Mouse (Mus musculus) kidney, adult 8-10 months (tissue): ENCODE results near the gene Slc25a39.
A peak's percentile ranks its signal among the peaks of the same experiment; 100 is the strongest.
"Not testable (repeated sequence)": the region's sequence is repeated elsewhere in the genome, so short reads cannot be mapped to it uniquely, and the experiment has no call there.

Experiments used
- DNase-seq, 2 experiments: peaks; one replicate each; pipeline ENCODE4 v3.0.0; 2022

Gene Slc25a39

DNA sequence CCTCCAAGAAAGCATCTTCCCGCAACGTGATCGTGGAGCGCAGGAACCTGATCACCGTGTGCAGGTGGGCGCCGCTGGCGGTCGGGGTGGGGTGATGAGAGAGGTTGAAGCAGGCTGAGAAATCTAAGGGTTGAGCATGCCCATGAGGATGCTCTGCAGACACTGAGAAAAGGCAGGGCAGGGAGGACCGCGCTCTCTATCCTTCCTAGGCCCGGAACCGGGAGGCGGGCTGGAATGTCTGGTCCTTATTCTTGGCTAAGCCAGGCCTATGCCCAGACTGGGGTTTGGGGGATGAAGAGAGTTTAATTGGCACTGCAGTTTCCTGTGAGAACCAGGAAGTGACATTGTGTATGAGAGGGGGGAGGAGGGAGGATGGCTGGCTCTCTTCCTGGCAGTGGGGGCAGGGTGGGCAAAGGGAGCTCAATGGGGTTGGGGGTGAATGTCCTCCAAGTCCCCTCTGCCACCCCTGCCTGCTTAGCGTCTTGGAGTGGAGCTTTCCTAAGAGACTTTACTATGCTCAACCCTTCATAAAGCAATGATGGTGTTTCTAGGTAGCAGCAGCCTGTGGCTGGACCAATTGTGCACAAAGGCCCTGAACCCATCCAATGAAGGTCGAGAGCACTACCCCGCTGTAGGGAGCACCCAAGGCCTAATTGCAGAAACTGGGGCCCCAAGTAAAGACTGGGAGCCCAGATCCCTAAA, 13.9 kb downstream of the Slc25a39 start:
- DNase-seq: no peak

- DNase-seq: peak; percentile 67 to 74
Observed at GRCm38 (mm10) chr11:102393238-102393634, 14.5 kb downstream of the Slc25a39 start, which contains the start of gene Rundc3a. Gene Rundc3a, plus strand, starts transcription at chr11:102393403.

DNA sequence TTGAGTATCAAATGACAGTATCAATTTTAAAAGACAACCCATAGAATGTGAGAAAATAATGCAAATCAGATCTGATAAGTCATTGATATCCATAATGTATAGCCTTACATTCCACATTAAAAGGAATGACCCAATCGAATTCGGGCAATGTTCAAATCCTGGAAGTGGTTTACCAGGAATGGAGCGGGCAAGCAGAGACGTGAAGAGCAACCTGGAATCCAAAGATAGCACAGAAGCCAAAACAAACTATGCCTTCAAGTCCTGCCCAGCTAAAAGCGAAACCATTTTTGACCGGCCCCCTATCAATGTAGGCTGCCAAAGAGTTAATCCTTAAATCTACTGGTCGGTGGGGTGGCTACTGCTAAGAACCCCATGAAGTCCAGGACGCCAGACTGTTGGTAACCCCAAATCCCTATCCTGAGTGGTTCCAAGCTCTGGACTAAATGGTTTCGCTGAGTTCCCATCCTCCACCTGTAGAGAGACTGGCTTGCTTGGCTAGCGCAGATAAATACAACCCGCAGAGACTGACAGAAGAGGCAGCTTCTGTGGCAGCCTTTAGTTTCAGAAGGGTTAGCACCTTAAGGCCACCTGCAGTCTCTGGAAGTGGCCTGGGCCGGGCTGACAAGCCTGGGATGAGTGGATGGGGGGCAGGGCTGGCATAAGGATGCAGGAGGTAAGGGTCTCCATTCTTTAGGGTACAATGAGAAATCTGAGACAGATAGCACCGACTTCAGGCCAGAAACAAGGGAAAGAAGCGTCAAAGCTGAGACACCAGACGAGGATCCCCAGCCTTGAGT, 15.1 kb downstream of the Slc25a39 start:
- no peak for DNase-seq

DNA sequence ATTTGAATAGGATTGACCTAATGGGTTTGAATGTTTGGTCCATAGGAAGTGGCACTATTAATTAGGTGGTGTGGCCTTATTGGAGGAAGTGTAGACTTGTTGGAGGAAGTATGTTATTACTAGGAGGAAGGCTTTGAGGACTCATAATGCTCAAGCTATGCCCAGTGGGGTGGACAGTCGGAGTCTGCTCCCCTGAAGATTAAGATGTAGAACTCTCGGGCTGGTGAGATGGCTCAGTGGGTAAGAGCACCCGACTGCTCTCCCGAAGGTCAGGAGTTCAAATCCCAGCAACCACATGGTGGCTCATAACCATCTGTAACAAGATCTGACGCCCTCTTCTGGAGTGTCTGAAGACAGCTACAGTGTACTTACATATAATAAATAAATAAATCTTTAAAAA, 18.3 kb downstream of the Slc25a39 start:
- not testable (repeated sequence) for DNase-seq

- DNase-seq: no peak
Observed at GRCm38 (mm10) chr11:102386121-102386520, 21.6 kb downstream of the Slc25a39 start.

DNA sequence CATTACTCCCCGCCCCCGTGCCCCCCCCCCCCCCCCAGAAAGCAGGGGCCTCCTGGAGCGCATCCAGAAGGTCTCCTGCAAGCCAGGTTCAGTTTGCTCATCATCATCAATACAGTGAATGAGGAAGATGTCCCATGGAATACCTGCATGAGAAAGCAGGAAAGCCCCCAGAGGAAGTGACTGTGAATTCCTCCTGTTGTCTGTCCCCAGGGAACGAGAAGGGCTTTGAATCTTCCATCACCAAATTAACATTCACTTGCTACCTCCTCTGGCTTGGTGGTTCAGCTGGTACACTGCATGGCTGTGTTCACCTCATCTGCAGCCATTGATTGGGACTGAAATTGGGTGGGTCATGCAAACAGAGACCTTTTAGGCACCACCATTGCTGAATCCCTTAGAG, 22.7 kb downstream of the Slc25a39 start:
- DNase-seq: no peak

DNA sequence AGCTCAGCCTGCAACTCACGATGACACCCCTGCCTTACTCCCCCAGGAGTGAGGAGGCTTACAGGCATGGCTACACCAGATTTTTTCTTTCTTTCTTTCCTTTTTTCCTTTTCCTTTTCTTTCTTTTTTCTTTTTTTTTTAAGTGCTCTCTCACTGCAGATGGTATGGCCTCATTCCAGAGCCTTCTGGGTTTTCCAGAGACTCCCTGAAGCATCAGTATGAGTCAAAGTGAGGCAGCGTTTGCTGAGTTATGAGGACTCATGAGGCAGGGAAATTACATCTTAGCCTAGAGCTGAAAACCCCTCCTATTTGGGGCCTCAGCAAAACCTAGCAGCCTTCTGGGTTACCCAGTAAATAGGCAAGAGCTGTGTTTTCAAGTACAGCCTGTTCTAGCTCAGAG, 23.3 kb downstream of the Slc25a39 start:
- DNase-seq: no peak

GRCm38 (mm10) chr11:102383365-102384136, 24.2 kb downstream of the Slc25a39 start:
- no peak for DNase-seq

- DNase-seq: no peak
Observed at GRCm38 (mm10) chr11:102382794-102383193, 25.0 kb downstream of the Slc25a39 start.

DNA sequence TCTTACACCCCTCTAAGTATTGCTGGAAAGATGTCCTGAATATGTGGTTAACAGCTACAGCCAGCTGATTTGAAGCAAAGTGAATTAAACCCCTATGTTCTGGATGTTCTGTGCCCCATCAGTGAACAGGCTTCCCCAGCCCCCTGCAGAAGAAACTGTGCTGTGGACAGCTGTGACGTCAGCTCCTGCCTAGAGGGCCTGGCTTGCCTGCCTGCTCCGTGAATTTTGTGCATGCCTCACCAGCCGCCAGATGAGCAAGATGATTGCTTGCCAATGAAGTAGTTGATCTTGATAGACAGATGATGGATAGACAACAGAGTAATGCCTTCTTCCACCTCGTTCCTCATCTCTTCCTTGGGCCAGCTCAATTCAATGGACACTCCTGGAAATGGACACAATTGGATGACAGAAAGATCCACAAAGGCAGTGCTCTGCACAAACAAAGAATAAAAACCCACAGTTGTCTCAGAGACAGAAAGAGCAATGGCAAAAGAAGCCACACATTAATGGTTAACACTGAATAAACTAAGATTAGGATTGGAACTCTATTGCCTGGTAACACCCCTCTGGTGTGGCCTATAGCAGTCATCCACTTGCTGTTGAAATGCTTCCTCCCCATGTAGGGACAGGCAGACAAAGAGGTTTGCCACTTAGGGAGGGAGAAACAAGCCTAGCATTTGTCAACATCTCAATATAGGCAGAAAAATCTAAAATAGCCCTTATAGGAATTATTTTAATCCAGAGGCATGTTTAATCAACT, 26.2 kb downstream of the Slc25a39 start:
- DNase-seq: no peak

- DNase-seq: no peak
Observed at GRCm38 (mm10) chr11:102380091-102380490, 27.7 kb downstream of the Slc25a39 start.

GRCm38 (mm10) chr11:102377186-102377585, 30.6 kb downstream of the Slc25a39 start:
- DNase-seq: no peak

GRCm38 (mm10) chr11:102376196-102376835, 31.4 kb downstream of the Slc25a39 start:
- DNase-seq: no peak

DNA sequence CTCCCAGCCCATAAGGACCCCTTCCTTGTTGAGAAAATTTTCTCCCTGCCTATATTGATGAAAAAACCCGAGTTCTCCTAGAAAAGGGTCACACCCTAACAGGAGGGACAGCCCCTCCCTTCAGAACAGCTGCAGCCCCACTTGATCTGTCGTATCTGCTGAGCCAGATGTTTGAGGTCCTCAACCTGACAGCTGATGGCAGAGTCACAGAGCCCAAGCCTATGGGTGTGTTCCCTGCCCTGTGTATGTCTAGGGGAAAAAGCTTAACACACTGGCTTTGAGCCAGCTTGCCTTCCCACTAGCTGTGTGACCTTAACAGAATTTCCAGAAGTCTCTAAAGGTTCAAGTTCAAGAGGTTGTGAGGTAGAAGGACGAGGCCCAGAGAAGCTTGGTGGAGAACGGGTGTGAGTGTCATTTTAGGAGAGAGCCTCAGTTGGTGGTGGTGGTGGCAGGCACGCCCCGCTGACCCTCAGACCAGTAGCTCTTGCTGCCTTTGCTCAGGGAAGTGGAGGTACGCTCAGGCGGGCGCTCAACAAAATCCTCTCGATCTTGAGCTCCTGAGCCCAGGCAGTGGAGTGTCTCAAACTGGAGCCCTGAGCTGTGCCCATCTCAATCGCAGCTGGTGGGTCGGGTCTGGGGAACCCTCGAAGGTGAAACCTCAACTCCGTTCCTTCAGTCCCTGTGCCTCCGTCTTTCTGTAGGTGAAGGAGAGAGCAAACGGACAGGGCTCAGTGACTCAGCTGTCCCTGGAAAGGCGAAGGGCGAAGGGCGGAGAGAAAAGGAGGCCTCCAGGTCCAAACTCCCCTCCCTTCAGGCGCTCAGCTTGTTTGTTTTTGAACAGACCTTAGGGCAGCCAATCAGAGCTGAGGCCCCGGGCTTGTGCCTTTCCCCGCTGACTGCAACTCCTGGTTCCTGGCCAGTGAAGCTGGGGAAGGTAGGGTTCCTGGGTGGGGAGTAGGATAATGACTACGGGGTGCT, 32.3 kb downstream of the Slc25a39 start:
- DNase-seq: peak; percentile 83 to 91

DNA sequence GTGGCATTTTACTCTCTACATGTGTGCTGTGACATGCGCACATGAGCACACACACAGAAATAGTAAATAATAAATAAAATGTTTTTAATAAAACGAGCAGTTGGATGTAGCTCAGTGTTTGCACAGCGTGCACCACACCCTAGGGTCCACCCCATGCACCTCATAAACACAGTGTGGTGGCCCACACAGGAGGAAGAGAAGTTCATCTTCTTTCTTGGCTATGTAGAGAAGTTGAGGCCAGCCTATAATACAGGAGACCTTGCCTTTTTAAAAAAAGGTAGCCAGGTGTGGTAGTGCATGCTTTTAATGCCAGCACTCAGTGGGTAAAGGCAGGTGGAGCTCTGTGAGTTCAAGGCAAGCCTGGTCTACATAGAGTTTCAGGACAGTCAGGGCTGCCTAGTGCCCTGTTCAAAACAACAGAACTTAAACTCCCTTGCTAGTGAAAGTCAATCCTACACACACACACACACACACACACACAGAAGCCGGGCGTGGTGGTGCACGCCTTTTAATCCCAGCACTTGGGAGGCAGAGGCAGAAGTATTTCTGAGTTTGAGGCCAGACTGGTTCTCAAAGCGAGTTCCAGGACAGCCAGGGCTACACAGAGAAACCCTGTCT, 33.5 kb downstream of the Slc25a39 start:
- DNase-seq: no peak

DNA sequence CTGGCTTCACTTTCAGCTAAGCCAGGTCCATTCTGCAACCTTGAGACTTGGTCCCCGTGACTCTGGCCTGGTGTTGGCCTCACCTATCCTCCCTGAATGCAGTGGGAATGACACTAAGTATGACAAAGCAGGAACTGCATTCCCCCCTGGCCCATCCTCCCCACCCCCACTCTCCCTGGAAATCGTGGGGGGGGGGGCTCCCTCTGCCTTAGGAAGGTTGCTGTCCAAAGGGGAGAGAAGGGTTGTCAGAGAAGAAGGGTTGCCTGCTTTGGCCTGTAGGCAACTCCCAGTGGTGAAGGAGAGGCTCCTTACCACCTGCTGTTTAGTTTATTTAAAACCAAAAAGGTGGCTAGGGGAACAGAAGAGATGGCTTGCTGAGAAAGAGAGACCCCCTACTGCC, 34.1 kb downstream of the Slc25a39 start:
- DNase-seq: no peak

DNA sequence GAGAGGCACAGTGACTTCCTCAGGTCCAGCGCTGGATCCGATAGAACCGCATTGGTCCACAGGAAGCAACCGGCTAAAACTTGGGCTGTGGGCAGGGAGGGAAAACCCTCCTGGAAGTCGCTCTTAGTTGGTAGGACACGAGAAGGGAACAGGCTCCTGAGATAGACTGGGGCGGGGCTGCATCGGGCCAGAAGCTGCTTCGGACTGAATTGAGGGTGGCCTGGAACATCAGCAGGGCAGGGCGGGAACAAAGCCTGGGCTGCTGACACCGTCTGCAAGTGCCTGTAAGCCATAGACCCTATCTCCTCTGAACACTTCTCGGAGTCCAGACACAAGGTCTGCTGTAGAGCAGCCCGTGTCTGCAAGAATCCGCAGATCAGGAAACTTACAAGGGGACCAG, 34.8 kb downstream of the Slc25a39 start:
- DNase-seq: no peak

DNA sequence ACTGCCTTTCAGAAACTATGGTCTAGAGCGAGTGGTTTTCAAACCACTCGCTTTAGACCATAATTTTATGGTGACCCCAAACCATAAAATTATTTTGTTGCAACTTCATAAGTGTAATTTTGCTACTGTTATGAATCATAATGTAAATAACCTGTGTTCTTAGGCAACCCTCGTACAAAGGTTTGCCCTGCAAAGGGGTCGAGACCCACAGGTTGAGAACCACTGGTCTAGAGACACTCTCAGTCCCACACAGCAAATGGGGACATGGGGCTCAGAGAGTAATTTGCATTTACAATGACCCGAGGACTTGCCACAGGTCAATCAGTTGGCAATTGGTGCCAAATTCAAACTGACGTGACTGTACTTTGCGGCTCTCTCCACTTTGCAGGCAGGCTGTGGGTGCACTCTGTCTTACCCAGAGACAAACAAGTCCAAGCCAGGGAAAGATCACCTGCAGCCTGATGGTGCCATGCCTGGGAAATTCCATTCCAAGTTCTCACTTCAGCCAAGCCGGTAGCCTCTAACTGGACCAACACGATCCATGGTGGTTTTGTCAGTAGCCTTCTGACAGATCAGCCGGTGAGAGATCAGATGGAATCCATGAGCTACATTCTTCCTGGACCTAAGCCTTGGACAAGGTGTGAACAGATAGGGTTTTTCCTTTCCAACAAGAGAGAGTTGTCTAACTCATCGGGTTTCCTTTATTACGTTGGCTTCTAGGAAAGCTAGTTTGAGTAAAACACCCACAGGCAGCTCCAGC, 35.6 kb downstream of the Slc25a39 start:
- DNase-seq: no peak

DNA sequence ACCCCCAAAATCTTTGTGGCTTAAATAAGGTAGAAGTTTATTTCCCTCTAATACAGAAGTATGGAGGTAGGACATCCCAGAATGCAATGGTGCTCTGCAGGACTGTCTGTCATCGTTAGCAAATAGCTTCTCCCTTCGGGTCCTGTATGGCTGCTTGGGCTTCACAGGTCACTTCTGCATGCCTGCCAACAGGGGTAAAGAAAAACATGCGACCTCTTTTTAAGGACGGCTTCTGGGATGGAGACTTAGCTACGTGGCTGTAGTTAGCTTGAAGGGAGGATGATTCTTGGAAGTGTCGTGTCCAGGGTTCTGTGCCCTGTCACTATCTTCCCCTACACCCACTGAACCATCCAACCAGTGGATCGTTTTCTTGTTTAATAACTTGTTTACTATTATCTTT, 37.5 kb downstream of the Slc25a39 start:
- DNase-seq: no peak

DNA sequence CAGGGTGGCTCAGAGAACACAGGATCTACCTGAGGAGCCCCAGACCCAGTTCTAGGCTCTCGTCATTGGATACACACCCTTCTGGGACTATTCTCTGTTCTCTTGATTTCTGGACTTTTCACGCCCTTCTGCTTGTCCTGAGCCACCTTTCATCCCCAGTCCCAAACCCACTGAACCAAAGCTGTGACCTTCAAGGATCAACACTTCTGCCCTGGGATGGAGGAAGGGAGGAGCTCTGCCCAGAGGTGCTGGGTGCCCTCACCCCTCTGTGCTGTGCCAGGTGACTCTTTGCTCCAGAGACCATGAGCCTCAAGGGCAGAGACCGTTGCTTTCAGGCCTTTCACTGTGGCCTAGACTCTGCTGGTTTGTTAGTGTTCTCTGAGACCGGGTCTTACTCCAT, 38.5 kb downstream of the Slc25a39 start:
- peak; percentile 74 to 78 for DNase-seq
